10 mouse cellular contexts compared by ENCODE assay signal in the genomic region with DNA sequence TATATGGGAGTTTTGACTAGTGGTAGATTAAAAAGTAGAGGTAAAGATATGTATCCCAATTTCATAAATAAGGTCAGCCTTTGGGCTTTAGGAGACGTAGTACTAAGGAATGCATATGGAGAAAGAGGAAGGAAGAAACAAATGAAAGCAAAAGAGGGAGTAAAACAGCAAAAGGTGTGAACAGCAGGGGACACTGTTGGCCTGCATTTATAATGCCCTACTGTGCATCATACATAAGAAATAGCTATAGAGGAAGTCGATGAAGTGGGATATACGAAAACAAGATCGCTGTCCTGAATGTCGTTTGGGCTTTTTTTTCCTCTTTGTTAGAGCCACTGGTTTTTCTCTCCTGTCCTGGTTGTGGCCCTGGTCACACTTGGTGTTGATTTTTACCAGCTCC.
DNase-seq lines count a peak whose midpoint lies in the region; ATAC-seq and TF ChIP-seq lines count a peak whose summit lies in the region.
"Had no signal": no experiment of that assay in that cellular context is flagged by ENCODE, and none has a peak within 500 bp of the region (broad histone marks: within the 10 kb centered on the region; RNA-seq: fewer than 3 reads in every experiment).

No protein-coding gene starts in this region.

- H3K27me3 ChIP-seq in embryonic facial prominence, embryonic 11.5 days (ENCODE audit: control insufficient read depth, insufficient read depth, low read length): no peaks in the 10 kb centered on the region
- no peaks in the 10 kb centered on the region for H3K27me3 ChIP-seq in embryonic facial prominence, embryonic 10.5 days (replicated peaks; ENCODE audit: low read depth, poor library complexity, severe bottlenecking)
- H3K27me3 ChIP-seq in liver, postnatal 0 days (ENCODE audit: insufficient read depth, low read length): no peaks in the 10 kb centered on the region
- no peaks in the 10 kb centered on the region for H3K27me3 ChIP-seq in liver, embryonic 12.5 days (replicated peaks)
- H3K27me3 ChIP-seq in spleen, adult 2 months (ENCODE audit: control insufficient read depth, insufficient read depth, low read length): no peaks in the 10 kb centered on the region
- H3K27me3 ChIP-seq: hindbrain, embryonic 13.5 days had no signal

- TF ChIP-seq POLR2A in spleen, adult 2 months (IDR thresholded peaks at IDR 0.05; ENCODE audit: low read depth, low read length): no peak

- no peak overlapping the region for H3K9ac ChIP-seq in embryonic facial prominence, embryonic 11.5 days (replicated peaks; ENCODE audit: low read length)
- H3K9ac ChIP-seq in liver, postnatal 0 days (replicated peaks): no peak overlapping the region
- H3K9ac ChIP-seq in liver, embryonic 12.5 days: no peak overlapping the region
- H3K9ac ChIP-seq: hindbrain, embryonic 13.5 days had no signal

- H3K4me2 ChIP-seq in embryonic facial prominence, embryonic 11.5 days (ENCODE audit: low read depth, low read length): no peak overlapping the region
- H3K4me2 ChIP-seq in liver, postnatal 0 days (ENCODE audit: low read depth, low read length): no peak overlapping the region
- no peak overlapping the region for H3K4me2 ChIP-seq in liver, embryonic 12.5 days
- H3K4me2 ChIP-seq: hindbrain, embryonic 13.5 days had no signal

- TF ChIP-seq CTCF in liver, postnatal 0 days (IDR thresholded peaks at IDR 0.05; ENCODE audit: low read depth): peak; percentile 64
- TF ChIP-seq CTCF in spleen, adult 2 months (IDR thresholded peaks at IDR 0.05; ENCODE audit: extremely low read depth, insufficient read depth, insufficient read length, insufficient replicate concordance): no peak

- ATAC-seq in embryonic facial prominence, embryonic 11.5 days (replicated peaks; ENCODE audit: insufficient number of reproducible peaks, low FRiP score, low TSS enrichment, low read depth): no peak
- no peak for ATAC-seq in liver, postnatal 0 days
- no peak for ATAC-seq in liver, embryonic 12.5 days

- no peak overlapping the region for H3K4me3 ChIP-seq in embryonic facial prominence, embryonic 11.5 days (ENCODE audit: low read depth, low read length)
- H3K4me3 ChIP-seq in embryonic facial prominence, embryonic 10.5 days: no peak overlapping the region
- no peak overlapping the region for H3K4me3 ChIP-seq in liver, postnatal 0 days (ENCODE audit: low read depth, low read length)
- no peak overlapping the region for H3K4me3 ChIP-seq in liver, embryonic 12.5 days
- H3K4me3 ChIP-seq in spleen, adult 2 months (ENCODE audit: extremely low read depth, insufficient read depth, insufficient read length): no peak overlapping the region
- H3K4me3 ChIP-seq: hindbrain, embryonic 13.5 days had no signal

- H3K9me3 ChIP-seq in embryonic facial prominence, embryonic 11.5 days (replicated peaks; ENCODE audit: control insufficient read depth, low read length): no peaks in the 10 kb centered on the region
- no peaks in the 10 kb centered on the region for H3K9me3 ChIP-seq in embryonic facial prominence, embryonic 10.5 days
- H3K9me3 ChIP-seq in liver, postnatal 0 days (ENCODE audit: low read length): no peaks in the 10 kb centered on the region
- no peaks in the 10 kb centered on the region for H3K9me3 ChIP-seq in liver, embryonic 12.5 days (replicated peaks)
- H3K9me3 ChIP-seq: hindbrain, embryonic 13.5 days had no signal

- 75% methylated on average over 5 of the region's 5 CpGs for WGBS in embryonic facial prominence, embryonic 11.5 days
- WGBS in embryonic facial prominence, embryonic 10.5 days: 75% methylated on average over 5 of the region's 5 CpGs
- WGBS in liver, postnatal 0 days (ENCODE audit: insufficient replicate concordance): 39% methylated on average over 5 of the region's 5 CpGs
- 24% methylated on average over 5 of the region's 5 CpGs for WGBS in liver, embryonic 12.5 days (ENCODE audit: insufficient replicate concordance)
- WGBS in spleen, adult 2 months: 34% methylated on average over 5 of the region's 5 CpGs

- peak; percentile 26 for DNase-seq in embryonic facial prominence, embryonic 11.5 days (ENCODE audit: low spot score)
- no peak for DNase-seq in embryonic facial prominence, embryonic 10.5 days (ENCODE audit: low spot score)
- peak; percentile 14 for DNase-seq in liver, postnatal 0 days
- peak; percentile 0 for DNase-seq in embryo, embryonic 11 days
- peak; percentile 12 to 14 for DNase-seq in spleen, adult 2 months (ENCODE audit: low read depth in 1 of 2, low spot score in 2 of 2)
- no peak for DNase-seq in right cerebral cortex, postnatal 4 days
- no peak for DNase-seq in left cerebral cortex, adult 11 months (ENCODE audit: low spot score)
- DNase-seq: cerebellum, postnatal 36 days had no signal

- no peak overlapping the region for H3K27ac ChIP-seq in embryonic facial prominence, embryonic 11.5 days (replicated peaks; ENCODE audit: low read depth, low read length)
- no peak overlapping the region for H3K27ac ChIP-seq in embryonic facial prominence, embryonic 10.5 days (replicated peaks)
- H3K27ac ChIP-seq in liver, postnatal 0 days (ENCODE audit: low read depth): no peak overlapping the region
- H3K27ac ChIP-seq in liver, embryonic 12.5 days: no peak overlapping the region
- H3K27ac ChIP-seq in spleen, adult 2 months (ENCODE audit: insufficient read depth, low read length): no peak overlapping the region
- H3K27ac ChIP-seq: hindbrain, embryonic 13.5 days had no signal

- H3K36me3 ChIP-seq in embryonic facial prominence, embryonic 11.5 days (replicated peaks; ENCODE audit: control insufficient read depth, insufficient read depth, low read depth, low read length): no peaks in the 10 kb centered on the region
- H3K36me3 ChIP-seq in embryonic facial prominence, embryonic 10.5 days (replicated peaks): no peaks in the 10 kb centered on the region
- no peaks in the 10 kb centered on the region for H3K36me3 ChIP-seq in liver, postnatal 0 days (replicated peaks; ENCODE audit: insufficient read depth, low read length)
- no peaks in the 10 kb centered on the region for H3K36me3 ChIP-seq in liver, embryonic 12.5 days
- H3K36me3 ChIP-seq in spleen, adult 2 months (ENCODE audit: control insufficient read depth, insufficient read depth, low read length): no peaks in the 10 kb centered on the region
- H3K36me3 ChIP-seq: hindbrain, embryonic 13.5 days had no signal

- no peak for TF ChIP-seq EP300 in liver, postnatal 0 days (IDR thresholded peaks at IDR 0.05; ENCODE audit: low read depth)

- no peaks in the 10 kb centered on the region for H3K4me1 ChIP-seq in embryonic facial prominence, embryonic 11.5 days (ENCODE audit: control insufficient read depth, insufficient read depth, low read length)
- no peaks in the 10 kb centered on the region for H3K4me1 ChIP-seq in embryonic facial prominence, embryonic 10.5 days
- no peaks in the 10 kb centered on the region for H3K4me1 ChIP-seq in liver, postnatal 0 days (ENCODE audit: insufficient read depth)
- H3K4me1 ChIP-seq in liver, embryonic 12.5 days: no peaks in the 10 kb centered on the region
- no peaks in the 10 kb centered on the region; the same call in 1 of the 2 replicates for H3K4me1 ChIP-seq in spleen, adult 2 months (ENCODE audit: control insufficient read depth, insufficient read depth, insufficient read length)
- H3K4me1 ChIP-seq: hindbrain, embryonic 13.5 days had no signal

Comparison
In these comparisons a context has a peak if more than half of its experiments do, and no peak if none do; other contexts are left out.
1. DNase-seq: peak in embryonic facial prominence, embryonic 11.5 days (single experiment), liver, postnatal 0 days (single experiment), embryo, embryonic 11 days (single experiment) and spleen, adult 2 months (2 of 2); none in embryonic facial prominence, embryonic 10.5 days (single experiment), right cerebral cortex, postnatal 4 days (single experiment) and left cerebral cortex, adult 11 months (single experiment).